Mouse (Mus musculus) splenic B cell, adult 2 months (primary cell): ENCODE data around the gene Utp11.

Experiments used
- DNase-seq: peaks from one replicate; pipeline ENCODE4 v3.0.0-alpha.2; 2011; ENCODE audit warnings: low read depth, low spot score
- H3K27me3 ChIP-seq: 2 replicates; pipeline ENCODE4 v1.6.1; 2012; ENCODE audit warnings: mild to moderate bottlenecking, low read length, moderate library complexity, mixed read lengths; ENCODE audit not compliant: control insufficient read depth, poor library complexity, insufficient read depth, severe bottlenecking
- H3K36me3 ChIP-seq: 2 replicates; pipeline ENCODE4 v1.6.1; 2012; ENCODE audit warnings: mild to moderate bottlenecking, low read length, moderate library complexity, mixed read lengths; ENCODE audit not compliant: control insufficient read depth, poor library complexity, insufficient read depth, severe bottlenecking

The Utp11 gene

DNA sequence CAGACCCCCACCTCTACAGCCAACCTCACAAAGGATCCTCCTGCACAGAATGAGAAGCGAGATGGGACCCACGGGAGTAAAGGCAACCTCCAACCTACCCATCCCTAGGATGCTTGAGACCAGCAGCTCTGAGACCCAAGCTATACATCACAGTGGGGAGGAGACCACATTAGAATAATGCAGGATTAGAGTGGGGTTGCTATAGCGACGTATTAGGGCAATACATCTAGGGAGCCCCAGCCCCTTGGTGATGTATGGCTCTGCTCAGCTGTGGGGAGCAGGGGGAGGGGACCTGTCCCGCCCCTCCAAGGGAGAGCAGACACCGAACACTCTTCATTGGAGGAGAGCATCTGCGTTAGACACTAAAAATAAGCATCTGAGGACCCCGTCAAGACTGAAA is 25.3 kb downstream of the Utp11 start:
- Histone ChIP-seq H3K27me3 (no peaks in the 10 kb centered on the region; the same call in 1 of the 2 replicates), H3K36me3 (no peaks in the 10 kb centered on the region)
- DNase-seq, result no peak

DNA sequence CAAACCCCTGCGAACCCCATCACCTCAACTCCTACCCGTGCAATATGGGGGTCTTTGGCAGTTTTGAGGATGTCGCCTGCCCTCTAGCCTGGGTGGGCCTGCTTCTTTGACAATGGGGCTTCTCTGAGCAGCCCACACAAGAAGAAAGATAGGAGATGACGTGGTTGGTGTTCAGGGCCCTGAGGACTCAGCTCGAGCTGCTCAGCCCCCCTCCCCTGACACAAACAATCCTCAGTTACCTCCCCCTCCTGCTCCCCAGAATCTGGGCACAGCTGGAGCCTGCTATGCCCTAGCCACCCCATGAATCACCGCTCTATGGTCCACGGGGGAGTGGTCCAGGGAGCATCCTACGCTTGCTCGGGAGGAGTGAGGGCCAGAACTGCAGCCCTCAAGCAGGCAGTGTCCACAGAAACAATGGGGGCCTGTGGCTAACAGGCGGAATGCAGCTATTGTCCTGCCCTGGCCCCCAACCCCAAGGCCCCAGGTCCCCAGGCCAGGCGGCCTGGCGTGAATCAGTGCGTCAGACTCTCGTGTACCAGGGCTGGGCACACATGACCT is 25.8 kb downstream of the Utp11 start:
- H3K36me3 ChIP-seq, result no peaks in the 10 kb centered on the region

DNA sequence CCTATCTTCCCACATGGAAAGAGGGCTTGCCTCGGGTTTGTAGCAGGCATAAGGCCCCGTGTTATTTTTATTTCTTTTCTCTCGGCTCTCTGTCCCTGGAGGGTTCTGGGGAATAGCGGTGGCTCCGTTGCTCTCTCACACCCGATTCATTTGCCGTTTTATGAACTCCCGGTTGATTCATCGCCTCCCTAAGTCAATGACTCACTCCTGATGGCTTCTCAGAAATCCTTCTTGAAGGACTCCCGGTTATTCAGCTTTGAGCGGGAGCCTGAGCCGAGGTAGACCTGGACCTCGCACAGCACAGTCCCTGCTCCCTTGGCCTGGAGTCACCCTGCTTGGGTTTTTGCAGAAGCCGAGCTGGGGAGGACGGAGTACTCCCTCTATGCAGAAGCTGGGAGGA is 28.8 kb downstream of the Utp11 start:
- Histone ChIP-seq H3K36me3 (no peaks in the 10 kb centered on the region), H3K27me3 (peaks cover 4% of the 10 kb centered on the region; the same call in 1 of the 2 replicates)
- no peak for DNase-seq

More for the DNA sequence above, 25.8 kb downstream of the Utp11 start:
- no peaks in the 10 kb centered on the region; the same call in 1 of the 2 replicates for H3K27me3 ChIP-seq
- no peak for DNase-seq

DNA sequence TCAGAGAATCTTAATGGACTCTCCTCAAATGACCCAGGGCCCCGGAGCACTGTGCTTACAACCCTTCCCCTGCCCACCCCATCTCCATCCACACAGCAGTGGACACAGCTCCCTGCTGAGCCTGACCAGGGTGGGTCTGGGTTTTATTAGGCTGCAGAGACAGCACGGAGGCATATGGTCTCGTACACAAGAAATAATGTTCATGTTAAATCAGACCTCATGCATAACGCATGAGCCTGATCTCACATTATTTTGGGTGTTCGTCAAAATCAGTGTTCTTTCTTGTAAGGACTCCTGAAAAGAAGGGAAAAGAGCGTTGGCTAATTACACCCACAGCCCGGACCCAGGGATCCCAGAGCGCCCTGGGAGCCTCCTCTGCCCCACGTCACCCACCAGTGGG is 29.2 kb downstream of the Utp11 start:
- Histone ChIP-seq H3K27me3 (peaks cover 4% of the 10 kb centered on the region; the same call in 1 of the 2 replicates), H3K36me3 (no peaks in the 10 kb centered on the region)
- no peak for DNase-seq

DNA sequence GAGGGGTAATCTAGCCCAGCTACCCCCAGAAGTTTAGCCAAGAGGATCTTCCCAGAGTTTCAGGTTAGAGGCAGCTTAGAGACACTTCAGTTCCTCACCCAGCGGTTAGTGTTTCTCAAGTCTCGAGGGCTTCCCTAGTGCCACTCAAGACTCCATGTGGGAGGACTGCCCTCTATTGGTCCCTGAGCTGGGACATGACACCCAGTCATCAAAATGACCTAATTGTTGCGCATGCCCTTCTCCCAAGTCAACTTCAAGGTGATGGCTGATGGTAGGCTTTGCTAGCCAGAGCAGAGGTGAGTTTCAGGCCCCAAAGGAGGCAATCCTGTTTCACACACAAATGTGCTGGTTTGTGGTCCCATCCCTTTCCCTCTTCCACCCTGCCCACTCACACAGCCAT is 30.4 kb downstream of the Utp11 start:
- Histone ChIP-seq H3K36me3 (no peaks in the 10 kb centered on the region), H3K27me3 (peaks cover 4% of the 10 kb centered on the region; the same call in 1 of the 2 replicates)
- DNase-seq, result no peak

DNA sequence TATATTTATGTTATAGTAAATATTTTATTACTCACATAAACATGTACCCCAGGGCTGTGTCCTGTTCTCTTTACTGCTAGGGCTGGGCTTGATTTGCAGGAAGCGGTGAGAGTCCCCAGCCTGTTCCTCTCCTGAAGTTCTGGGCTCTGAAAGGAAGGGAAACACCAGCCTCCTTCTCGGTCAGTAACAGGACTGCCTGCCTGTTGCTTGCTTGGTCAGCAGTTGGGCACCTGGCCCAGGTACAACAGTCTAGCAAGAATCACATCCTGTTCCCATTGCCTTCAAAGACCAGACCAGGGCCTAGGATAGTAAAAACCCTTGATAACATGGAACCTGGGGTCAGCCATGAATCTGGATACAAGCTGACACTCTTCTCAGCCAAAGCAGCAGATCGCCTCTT is 32.8 kb downstream of the Utp11 start:
- Histone ChIP-seq H3K27me3 (peaks cover 4% of the 10 kb centered on the region; the same call in 1 of the 2 replicates), H3K36me3 (no peaks in the 10 kb centered on the region)
- DNase-seq, result no peak

DNA sequence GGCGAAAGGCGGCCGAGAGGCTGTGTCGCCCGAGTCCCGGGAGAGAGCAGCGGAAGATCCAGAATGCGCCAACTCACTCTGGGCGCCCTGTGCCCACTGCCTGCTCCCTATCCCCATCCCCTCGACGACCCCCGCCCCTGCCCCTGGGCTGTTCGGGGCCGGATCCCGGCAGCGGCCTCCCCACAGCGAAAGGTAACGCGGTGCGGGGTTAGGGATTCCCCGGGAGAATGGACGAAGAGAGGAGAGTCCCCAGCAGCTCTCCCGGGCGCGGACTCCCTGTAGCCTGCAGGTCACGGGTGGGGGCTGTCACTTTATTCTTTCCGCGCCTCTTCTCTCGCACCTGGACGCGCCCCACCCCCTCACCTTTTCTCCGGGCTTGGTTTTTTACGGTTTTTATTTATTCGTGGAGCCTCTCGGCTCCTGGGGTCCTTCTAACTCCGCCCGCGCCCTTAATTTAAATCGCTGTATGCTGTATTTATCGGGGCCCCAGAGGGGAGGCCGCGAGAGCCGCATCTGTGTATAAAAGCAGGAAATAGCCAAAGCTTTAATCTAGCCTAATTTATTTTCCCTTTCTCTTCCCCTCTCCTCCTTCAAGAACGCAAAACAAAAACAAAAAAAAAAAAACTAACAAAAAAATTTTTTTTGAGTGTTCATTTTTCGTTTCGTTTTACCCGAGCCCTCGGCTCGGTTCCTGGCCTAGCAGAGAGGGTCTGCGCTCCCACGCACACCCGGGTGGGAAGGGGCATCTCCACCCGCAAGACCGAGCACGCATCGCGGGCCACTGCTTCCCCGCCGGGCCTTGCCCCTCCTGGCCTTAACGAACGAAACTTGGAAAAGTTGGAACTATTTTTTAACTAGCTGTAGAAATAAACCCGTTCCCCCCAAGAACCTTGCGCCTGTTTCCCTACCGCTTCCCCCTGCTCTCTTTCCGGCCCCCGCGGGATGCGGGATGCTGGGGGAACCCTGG is 33.9 kb downstream of the Utp11 start:
- Histone ChIP-seq H3K27me3 (peaks cover 4% of the 10 kb centered on the region; the same call in 1 of the 2 replicates), H3K36me3 (no peaks in the 10 kb centered on the region)
- DNase-seq, result no peak

DNA sequence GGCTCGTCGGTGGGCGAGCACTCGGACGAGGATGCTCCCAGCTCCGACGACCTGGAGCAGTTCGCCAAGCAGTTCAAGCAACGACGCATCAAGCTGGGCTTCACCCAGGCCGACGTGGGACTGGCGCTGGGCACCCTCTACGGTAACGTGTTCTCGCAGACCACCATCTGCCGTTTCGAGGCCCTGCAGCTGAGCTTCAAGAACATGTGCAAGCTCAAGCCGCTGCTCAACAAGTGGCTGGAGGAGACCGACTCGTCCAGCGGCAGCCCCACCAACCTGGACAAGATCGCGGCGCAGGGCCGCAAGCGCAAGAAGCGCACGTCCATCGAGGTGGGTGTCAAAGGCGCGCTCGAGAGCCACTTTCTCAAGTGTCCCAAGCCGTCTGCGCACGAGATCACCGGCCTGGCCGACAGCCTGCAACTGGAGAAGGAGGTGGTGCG is 35.0 kb downstream of the Utp11 start:
- DNase-seq, result peak; percentile 17
- peaks cover 4% of the 10 kb centered on the region; the same call in 1 of the 2 replicates for H3K27me3 ChIP-seq
- H3K36me3 ChIP-seq, result no peaks in the 10 kb centered on the region

DNA sequence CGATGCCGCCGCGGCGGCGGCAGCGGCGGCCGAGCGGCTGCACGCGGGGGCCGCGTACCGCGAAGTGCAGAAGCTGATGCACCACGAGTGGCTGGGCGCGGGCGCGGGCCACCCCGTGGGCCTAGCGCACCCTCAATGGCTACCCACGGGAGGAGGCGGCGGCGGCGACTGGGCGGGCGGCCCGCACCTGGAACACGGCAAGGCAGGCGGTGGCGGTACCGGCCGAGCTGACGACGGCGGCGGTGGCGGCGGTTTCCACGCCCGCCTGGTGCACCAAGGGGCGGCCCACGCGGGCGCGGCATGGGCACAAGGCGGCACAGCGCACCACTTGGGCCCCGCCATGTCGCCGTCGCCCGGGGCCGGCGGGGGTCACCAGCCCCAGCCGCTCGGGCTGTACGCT is 35.6 kb downstream of the Utp11 start:
- DNase-seq, result no peak
- H3K27me3 ChIP-seq, result peaks cover 4% of the 10 kb centered on the region; the same call in 1 of the 2 replicates
- no peaks in the 10 kb centered on the region for H3K36me3 ChIP-seq

DNA sequence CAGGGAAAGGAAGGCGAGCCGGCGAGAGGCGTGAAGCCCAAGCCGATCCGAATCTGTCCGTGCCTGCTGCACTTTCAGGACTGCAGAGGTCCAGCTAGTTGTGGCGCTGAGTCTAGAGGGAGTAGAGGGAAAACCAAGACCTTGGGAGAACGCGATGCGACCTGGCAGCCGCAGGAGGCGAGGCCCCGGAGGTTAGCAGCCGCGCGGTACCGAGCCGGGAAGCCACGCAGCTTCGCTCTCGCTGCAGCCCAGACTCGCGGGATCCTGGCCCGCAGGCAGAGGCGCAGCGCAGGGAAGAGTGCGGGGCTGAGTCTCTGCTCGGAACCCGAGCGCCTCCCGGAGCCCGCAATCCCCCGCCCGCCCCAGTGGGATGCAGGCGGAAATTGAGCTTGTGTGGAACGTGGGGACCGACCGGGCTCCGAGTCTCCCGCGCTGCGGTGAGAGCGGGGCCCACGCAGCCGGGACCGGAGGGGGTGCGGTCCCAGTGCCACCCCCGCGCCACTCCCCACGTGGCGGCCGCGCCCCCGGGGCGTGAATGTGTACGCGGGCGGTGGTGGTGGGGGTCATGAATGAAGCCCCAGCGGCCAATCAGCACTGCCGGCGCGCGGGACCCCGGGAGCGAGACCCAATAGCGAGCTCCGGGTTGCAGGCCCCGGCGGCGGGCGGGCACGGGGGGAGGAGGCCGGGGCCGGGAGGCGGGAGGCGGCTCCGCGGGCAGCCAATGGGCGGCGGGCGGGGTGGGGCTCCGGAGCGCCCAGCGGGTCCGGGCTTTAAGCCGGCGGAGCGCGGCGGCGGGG is 36.3 kb downstream of the Utp11 start:
- Histone ChIP-seq H3K36me3 (no peaks in the 10 kb centered on the region), H3K27me3 (peaks cover 4% of the 10 kb centered on the region; the same call in 1 of the 2 replicates)
- DNase-seq, result peak; percentile 45

DNA sequence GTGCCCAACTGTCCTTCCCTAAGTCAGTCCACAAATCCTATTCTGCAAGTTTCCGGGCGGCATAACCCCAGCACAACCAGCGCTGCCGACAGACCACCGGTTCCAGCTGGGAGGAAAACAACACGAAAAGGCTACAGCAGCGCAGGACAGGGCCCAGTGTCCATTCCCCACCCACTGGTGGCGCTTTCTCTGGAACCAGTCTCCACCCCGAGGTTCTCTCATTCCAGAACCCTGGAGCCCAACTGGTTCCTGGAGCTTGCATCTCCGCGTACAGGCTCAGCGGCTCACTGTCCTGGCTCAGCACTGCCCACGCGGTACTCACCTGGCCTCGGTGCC is 36.9 kb downstream of the Utp11 start, which contains the start of gene Pou3f1:
TSS of gene Pou3f1 (plus strand) at position 290 of the 336 bp plus-strand sequence.
- peaks cover 4% of the 10 kb centered on the region; the same call in 1 of the 2 replicates for H3K27me3 ChIP-seq
- no peak for DNase-seq
- H3K36me3 ChIP-seq, result no peaks in the 10 kb centered on the region

DNA sequence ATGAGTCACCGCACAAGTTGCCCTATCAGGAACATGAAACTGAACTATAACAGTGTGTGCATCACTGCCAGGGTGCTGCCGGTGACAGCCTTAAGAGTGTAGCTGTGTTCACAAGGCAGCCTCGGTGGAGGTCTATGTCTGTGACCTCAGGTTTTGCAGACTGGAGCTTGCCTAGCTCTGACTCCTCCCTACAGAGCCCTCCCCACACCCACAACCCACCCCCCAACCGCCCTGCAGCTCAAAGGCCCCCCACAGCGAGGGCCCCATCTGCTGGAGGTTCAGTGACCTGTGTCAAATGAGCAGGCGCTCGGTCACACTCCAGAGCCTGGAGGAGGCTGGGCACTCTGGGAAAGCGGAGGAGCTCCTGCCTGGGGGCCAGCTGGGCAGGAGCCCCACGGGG is 40.5 kb downstream of the Utp11 start:
- no peaks in the 10 kb centered on the region for H3K36me3 ChIP-seq
- no peak for DNase-seq
- no peaks in the 10 kb centered on the region for H3K27me3 ChIP-seq

DNA sequence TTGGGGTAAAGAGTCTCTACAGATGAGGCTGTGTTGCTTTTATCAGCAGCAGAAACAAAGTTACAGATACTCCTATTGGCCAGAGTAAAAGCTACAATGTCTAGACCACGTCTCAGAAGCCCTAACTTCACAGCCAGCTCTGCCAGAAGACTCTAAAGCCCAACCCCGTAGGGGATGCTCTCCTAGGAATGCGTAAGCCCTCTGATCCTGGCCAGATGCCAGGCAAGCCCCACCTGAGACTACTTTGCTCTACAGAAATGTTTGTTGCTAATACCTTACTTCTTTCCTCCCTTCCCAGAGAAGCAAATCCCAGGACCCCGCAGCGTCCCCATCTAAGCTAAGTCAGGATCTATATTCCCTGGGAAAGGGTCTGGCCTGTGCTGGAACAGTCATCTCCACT is 45.5 kb downstream of the Utp11 start:
- Histone ChIP-seq H3K27me3 (no peaks in the 10 kb centered on the region), H3K36me3 (no peaks in the 10 kb centered on the region)
- DNase-seq, result no peak

DNA sequence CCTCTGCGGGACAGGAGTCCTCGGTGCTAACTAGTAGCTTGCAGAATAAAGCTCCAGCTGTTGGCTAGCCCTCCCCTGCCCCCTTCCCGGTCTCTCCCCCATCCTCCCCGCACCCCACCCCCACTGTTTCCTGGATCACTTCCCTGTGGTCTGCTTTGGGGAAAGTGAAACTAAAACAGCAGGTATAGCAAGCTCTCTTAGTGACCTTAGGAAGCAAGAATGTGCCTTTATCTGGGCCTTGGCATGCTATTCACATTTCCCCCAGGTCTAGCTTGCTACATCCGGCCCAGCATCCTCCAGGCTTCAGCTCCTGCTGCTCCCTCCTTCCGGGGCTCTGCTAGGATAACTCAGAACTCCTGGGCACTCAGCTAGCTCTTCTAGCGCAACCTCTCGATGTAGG is 46.8 kb downstream of the Utp11 start:
- H3K36me3 ChIP-seq, result no peaks in the 10 kb centered on the region
- no peaks in the 10 kb centered on the region for H3K27me3 ChIP-seq
- no peak for DNase-seq
